Mouse (Mus musculus) stomach, postnatal 0 days (tissue): ENCODE measurements at regions not wholly inside any gene's neighbourhood (a gene's known extent, or its start where the extent isn't known, plus 50 kb on each side); places are given as distances from the start of the nearest gene placed in this dataset.

Source experiments
- CTCF ChIP-seq: IDR thresholded peaks from 2 replicates; pipeline ENCODE4 v1.5.1; 2016; ENCODE audit warnings: antibody characterized with exemption, low read depth, mild to moderate bottlenecking, moderate library complexity
- EP300 ChIP-seq: optimal IDR thresholded peaks from 2 replicates; pipeline ENCODE3; 2016; ENCODE audit warnings: antibody characterized with exemption

GRCm38 (mm10) chr9:30625090-30625489 is 198.2 kb downstream of the Snx19 start:
- TF ChIP-seq CTCF (no peak), EP300 (no peak)
